Mouse (Mus musculus) lung, postnatal 0 days (tissue): Measurements from ENCODE around the gene Slc26a10. TPM values are rescaled to one million over a fixed set of nuclear protein-coding genes. Genes with fewer than 3 reads are reported as not detected.
A peak's percentile ranks its signal among the peaks of the same experiment; 100 is the strongest.

Experiments used
- ATAC-seq: fragments of 200-750 bp; cut with Nextera tagmentation; 2 replicates; pipeline ENCODE4 v1.8.0; 2017; ENCODE audit warnings: moderate library complexity
- DNase-seq: peaks from one replicate; pipeline ENCODE4 v3.0.0-alpha.2; 2016; ENCODE audit warnings: low spot score
- H3K27ac ChIP-seq: fragments of 300-500 bp; sonication (generic); 2 replicates; pipeline ENCODE4 v1.5.1; 2014; ENCODE audit warnings: antibody characterized with exemption, mild to moderate bottlenecking, low read length, mixed read lengths
- H3K27me3 ChIP-seq: fragments of 300-500 bp; sonication (generic); replicated peaks from 2 replicates; pipeline ENCODE4 v1.6.1; 2014; ENCODE audit warnings: low read length, mixed read lengths; ENCODE audit not compliant: insufficient read depth
- H3K36me3 ChIP-seq: fragments of 300-500 bp; sonication (generic); 2 replicates; pipeline ENCODE4 v1.6.1; 2014; ENCODE audit warnings: low read length, mixed read lengths; ENCODE audit not compliant: insufficient read depth
- H3K4me1 ChIP-seq: fragments of 300-500 bp; sonication (generic); 2 replicates; pipeline ENCODE4 v1.6.1; 2014; ENCODE audit warnings: antibody characterized with exemption, low read depth, low read length, mixed read lengths; ENCODE audit not compliant: insufficient read depth
- H3K4me2 ChIP-seq: fragments of 300-500 bp; sonication (generic); replicated peaks from 2 replicates; pipeline ENCODE4 v1.6.1; 2014; ENCODE audit warnings: low read depth, mild to moderate bottlenecking, low read length, moderate library complexity, mixed read lengths
- H3K4me3 ChIP-seq: fragments of 300-500 bp; sonication (generic); 2 replicates; pipeline ENCODE4 v1.5.1; 2014; ENCODE audit warnings: low read depth, low read length
- H3K9ac ChIP-seq: fragments of 300-500 bp; sonication (generic); replicated peaks from 2 replicates; pipeline ENCODE4 v1.6.1; 2014; ENCODE audit warnings: low read depth, mild to moderate bottlenecking
- H3K9me3 ChIP-seq: fragments of 300-500 bp; sonication (generic); 2 replicates; pipeline ENCODE4 v1.6.1; 2016; ENCODE audit warnings: low read length, mixed read lengths
- CTCF ChIP-seq: IDR thresholded peaks from 2 replicates; pipeline ENCODE4 v1.5.1; 2016; ENCODE audit warnings: antibody characterized with exemption, mild to moderate bottlenecking
- EP300 ChIP-seq: IDR thresholded peaks from 2 replicates; pipeline ENCODE4 v1.6.1; 2016; ENCODE audit warnings: antibody characterized with exemption, mild to moderate bottlenecking, control low read depth
- WGBS: fragments of 180-500 bp; shearing (Covaris S2); extraction: QIAGEN DNeasy Blood & Tissue Kit; methylation state at CpG from one replicate; pipeline ENCODE4 v1.1.7; 2014; 5-methylcytosine and 5-hydroxymethylcytosine counted together
- polyA plus RNA-seq: library from polyadenylated mRNA; unstranded; fragments of >200 nt; fragmentation: Nextera tagmentation; extraction: Ambion mirVana; gene quantifications from 2 replicates; pipeline ENCODE4 v1.2.1, GENCODE M21; 2015

The Slc26a10 gene
- polyA plus RNA-seq, 1 experiment from 2014 or later: 1.0 TPM

- no peak for ATAC-seq
- H3K9me3 ChIP-seq: no peaks in the 10 kb centered on the region
- peak overlapping the region; percentile 82 for H3K4me2 ChIP-seq
- H3K27ac ChIP-seq: peak overlapping the region; percentile 85; the same call in 1 of the 2 replicates
- no peak for TF ChIP-seq EP300
- no peak for TF ChIP-seq CTCF
- no peak for DNase-seq
- H3K27me3 ChIP-seq: peaks cover 5% of the 10 kb centered on the region; the same call in 1 of the 2 replicates
- peak overlapping the region; percentile 48 for H3K9ac ChIP-seq
- peak overlapping the region; percentile 54 for H3K4me3 ChIP-seq
- peaks cover 15% of the 10 kb centered on the region; the same call in 1 of the 2 replicates for H3K4me1 ChIP-seq
- no peaks in the 10 kb centered on the region for H3K36me3 ChIP-seq
- WGBS: under 1% methylated on average over 14 of the region's 21 CpGs
Observed at GRCm38 (mm10) chr10:127188079-127188453, 7.6 kb upstream of the Slc26a10 start.

- Histone ChIP-seq H3K4me3 (no peak overlapping the region), H3K27me3 (peaks cover 7% of the 10 kb centered on the region; the same call in 1 of the 2 replicates), H3K4me2 (peak overlapping the region; percentile 82; the same call in 1 of the 2 replicates), H3K9me3 (no peaks in the 10 kb centered on the region), H3K4me1 (peaks cover 15% of the 10 kb centered on the region; the same call in 1 of the 2 replicates), H3K9ac (no peak overlapping the region; the same call in 1 of the 2 replicates), H3K36me3 (no peaks in the 10 kb centered on the region), H3K27ac (no peak overlapping the region)
- 48% methylated on average over 10 of the region's 10 CpGs for WGBS
- no peak for ATAC-seq
- DNase-seq: no peak
- TF ChIP-seq EP300 (no peak), CTCF (no peak)
Observed at GRCm38 (mm10) chr10:127187371-127188078, 7.1 kb upstream of the Slc26a10 start.

- WGBS: 69% methylated on average over 1 of the region's 1 CpGs
- H3K4me1 ChIP-seq: peaks cover 15% of the 10 kb centered on the region; the same call in 1 of the 2 replicates
- H3K27ac ChIP-seq: no peak overlapping the region
- peak; percentile 60 for TF ChIP-seq CTCF
- TF ChIP-seq EP300: no peak
- H3K27me3 ChIP-seq: peaks cover 8% of the 10 kb centered on the region
- ATAC-seq (no peak), DNase-seq (no peak)
- no peaks in the 10 kb centered on the region for H3K36me3 ChIP-seq
- H3K9me3 ChIP-seq: no peaks in the 10 kb centered on the region
- H3K4me2 ChIP-seq: no peak overlapping the region
- no peak overlapping the region for H3K4me3 ChIP-seq
- H3K9ac ChIP-seq: no peak overlapping the region
Observed at GRCm38 (mm10) chr10:127186451-127186850, 6.0 kb upstream of the Slc26a10 start.

GRCm38 (mm10) chr10:127185506-127185905 lies 5.1 kb upstream of the Slc26a10 start:
- Histone ChIP-seq H3K27me3 (peaks cover 17% of the 10 kb centered on the region), H3K4me3 (no peak overlapping the region), H3K4me1 (peaks cover 15% of the 10 kb centered on the region; the same call in 1 of the 2 replicates), H3K36me3 (no peaks in the 10 kb centered on the region), H3K27ac (no peak overlapping the region), H3K9ac (no peak overlapping the region), H3K9me3 (no peaks in the 10 kb centered on the region), H3K4me2 (no peak overlapping the region)
- no peak for DNase-seq
- ATAC-seq: no peak
- WGBS: 84% methylated on average over 15 of the region's 15 CpGs
- no peak for TF ChIP-seq EP300
- no peak for TF ChIP-seq CTCF

GRCm38 (mm10) chr10:127185101-127185500 lies 4.7 kb upstream of the Slc26a10 start:
- ATAC-seq (no peak), DNase-seq (no peak)
- no peak overlapping the region for H3K9ac ChIP-seq
- H3K27me3 ChIP-seq: peaks cover 21% of the 10 kb centered on the region
- H3K27ac ChIP-seq: no peak overlapping the region
- H3K4me2 ChIP-seq: no peak overlapping the region
- TF ChIP-seq CTCF: no peak
- no peak for TF ChIP-seq EP300
- WGBS: 70% methylated on average over 9 of the region's 9 CpGs
- H3K36me3 ChIP-seq: no peaks in the 10 kb centered on the region
- H3K4me3 ChIP-seq: no peak overlapping the region
- no peaks in the 10 kb centered on the region for H3K9me3 ChIP-seq
- peaks cover 17% of the 10 kb centered on the region for H3K4me1 ChIP-seq

GRCm38 (mm10) chr10:127183759-127184158 lies 3.3 kb upstream of the Slc26a10 start:
- no peaks in the 10 kb centered on the region for H3K9me3 ChIP-seq
- H3K4me1 ChIP-seq: peaks cover 6% of the 10 kb centered on the region
- DNase-seq: no peak

More at GRCm38 (mm10) chr10:127183759-127184158, 3.3 kb upstream of the Slc26a10 start:
- ATAC-seq: 0 out of 2 replicates have a peak, but pooled peaks have one; percentile 26
- 23% methylated on average over 20 of the region's 20 CpGs for WGBS
- no peak overlapping the region for H3K27ac ChIP-seq
- peaks cover 34% of the 10 kb centered on the region for H3K27me3 ChIP-seq
- TF ChIP-seq EP300: no peak
- TF ChIP-seq CTCF: no peak
- H3K4me2 ChIP-seq: peak overlapping the region; percentile 8; the same call in 1 of the 2 replicates
- H3K36me3 ChIP-seq: no peaks in the 10 kb centered on the region
- H3K4me3 ChIP-seq: no peak overlapping the region
- no peak overlapping the region for H3K9ac ChIP-seq
